Mouse (Mus musculus) CD4-positive, CD25-positive, alpha-beta regulatory T cell, adult 9 weeks (primary cell): ENCODE data around the gene Wdr47. TPM values are rescaled to one million over a fixed set of nuclear protein-coding genes. Genes with fewer than 3 reads are reported as not detected.

Experiments used
- polyA plus RNA-seq: library from polyadenylated mRNA; unstranded; fragments of 100-300 nt; shearing (Covaris generic); gene quantifications from one replicate; pipeline ENCODE4 v1.2.1, GENCODE M21; 2017

Wdr47 gene
- 9.6 TPM for polyA plus RNA-seq

DNA sequence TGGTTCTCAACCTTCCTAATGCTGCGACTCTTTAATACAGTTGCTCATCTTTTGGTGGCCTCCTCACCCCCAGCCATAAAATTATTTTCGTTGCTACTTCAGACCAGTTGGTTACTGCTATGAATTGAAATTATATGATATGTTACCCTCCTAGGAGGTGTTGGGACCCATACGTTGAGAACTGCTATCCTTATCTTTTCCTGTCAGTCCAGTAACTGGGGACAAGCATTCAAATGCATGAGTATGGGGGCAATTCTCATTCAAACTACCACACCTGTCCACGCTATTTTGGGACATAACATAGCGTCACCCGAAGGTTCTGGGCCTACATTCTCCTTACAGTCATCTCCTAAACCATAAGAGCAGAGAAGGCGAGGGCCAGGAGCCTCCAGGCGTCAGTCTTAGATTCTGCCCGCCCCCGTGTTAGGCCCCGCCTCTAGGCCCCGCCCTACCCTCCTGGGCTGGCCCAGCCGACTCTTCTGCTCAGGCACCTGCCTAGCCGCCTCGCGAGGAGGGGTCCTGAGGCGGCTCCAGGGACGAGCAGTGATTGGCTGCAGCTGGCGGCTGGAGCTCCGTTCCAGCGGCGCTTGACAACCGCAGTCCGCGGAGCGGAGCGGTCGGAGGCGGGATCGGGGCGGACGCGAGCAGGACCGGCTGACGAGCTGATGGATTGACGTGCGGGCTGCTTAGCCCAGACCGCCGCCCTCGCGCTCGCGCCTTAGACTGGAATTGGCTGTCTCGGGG is at the start of gene Wdr47:
Gene Wdr47 (plus strand): TSS at position 494 of the 744 bp plus-strand sequence.

DNA sequence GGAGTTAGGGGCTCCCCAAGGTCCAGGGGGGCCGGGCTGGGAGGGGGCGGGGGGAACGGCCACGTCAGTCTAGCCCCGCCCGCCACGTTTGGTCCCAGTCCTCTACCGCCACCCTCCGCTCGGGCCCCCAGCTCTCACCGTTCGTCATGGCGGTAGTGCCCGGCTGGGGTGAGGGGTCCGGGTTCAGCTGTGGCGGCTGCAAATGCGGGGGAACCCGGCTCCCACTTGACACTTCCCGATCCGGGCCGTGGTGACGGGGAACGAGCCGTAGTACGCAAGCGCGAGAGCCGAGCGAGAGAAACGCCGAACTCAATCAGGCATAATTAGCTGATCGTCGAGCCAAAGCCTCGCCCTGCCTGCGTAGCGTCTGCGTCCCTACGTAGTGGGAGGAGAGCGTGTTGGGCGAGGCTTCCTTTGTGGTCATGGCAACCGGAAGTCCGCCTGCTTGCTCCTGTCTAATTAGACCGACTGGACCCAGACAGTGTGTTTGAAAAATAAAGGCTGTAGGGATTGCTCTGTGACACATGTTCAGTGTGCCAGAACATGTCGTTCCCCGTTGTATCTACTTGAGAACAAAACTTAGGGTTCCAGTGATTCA is 28.8 kb upstream of the Wdr47 start, which contains the start of gene Tmem167b:
Gene Tmem167b (minus strand): TSS at position 334 of the 598 bp plus-strand sequence.

DNA sequence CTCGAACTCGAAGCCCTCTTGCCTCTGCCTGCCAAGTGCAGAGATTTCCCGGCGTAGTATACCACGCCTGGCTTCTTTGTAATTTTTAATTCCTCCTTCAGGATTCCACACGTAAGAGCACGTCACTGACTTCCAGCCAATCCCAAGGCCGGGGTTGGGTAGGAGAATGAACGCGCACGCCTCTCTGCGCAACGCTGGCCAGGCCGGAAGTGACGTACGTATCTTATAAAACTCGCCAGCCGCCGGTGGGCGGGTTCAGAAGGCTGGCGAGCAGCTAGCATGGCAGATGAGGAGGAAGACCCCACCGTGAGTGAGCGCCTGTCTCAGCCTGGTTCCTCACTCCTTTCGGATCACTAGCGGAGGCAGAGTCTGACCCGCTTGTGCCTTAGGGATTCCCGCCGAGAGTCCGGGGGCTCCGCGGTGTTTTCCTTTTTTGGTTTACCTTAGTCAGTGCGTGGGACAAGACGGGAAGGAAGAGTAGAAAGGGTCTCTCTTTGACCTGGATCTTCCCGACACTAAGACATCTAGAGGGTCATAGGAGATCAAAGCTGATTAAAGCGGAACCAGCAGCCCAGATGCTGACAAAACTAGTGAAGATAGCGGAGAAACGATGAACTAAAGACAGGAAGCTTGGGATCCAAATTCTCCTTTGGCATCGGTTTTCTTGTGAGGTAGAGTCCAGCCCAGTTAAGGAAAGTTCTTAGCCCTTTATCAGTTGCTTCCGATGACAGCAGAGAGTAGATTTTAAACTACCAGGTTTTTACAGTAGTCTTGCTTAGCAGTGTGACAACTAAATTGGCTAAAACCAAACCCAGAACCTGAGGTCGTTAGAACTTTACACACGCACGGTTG is 19.4 kb upstream of the Wdr47 start, which contains the start of gene Taf13:
Gene Taf13 (plus strand): TSS at position 256 of the 852 bp plus-strand sequence.

DNA sequence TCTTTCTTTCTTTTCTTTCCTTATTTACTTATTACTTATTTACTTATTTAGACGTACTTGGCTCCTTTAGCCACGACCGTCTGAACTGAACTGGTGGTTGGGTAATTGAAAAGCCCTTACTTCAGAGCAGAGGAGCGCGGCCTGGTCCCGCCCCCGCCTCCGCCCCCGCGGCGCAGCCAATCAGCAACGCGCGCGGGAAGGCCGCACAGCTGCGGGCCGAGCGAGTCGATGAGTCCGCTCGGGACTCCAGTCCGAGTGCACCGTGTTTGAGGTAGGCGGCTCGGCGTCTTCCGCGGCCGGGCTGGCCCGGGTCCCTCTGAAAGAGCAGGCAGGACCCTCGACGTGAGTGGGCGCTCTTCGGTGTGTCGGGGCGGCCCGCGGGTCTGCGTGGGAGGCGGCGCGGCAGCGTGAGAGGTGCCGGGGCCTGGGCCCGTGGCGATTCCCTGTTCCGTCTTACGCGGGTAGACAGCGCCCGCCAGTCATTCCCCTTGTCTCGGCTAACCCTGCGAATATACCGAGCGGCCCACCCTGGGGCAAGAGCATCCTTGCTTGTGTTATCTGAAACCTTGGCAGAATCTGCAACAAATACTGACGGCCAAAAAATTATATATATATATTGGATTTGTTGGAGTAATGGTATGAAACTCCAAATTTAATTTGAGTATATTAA is 62.8 kb downstream of the Wdr47 start, which contains the start of gene Clcc1:
Gene Clcc1 (plus strand): TSS at position 204 of the 670 bp plus-strand sequence.

Other genes starting within 250 kb of the Wdr47 start
- not detected for gene Mybphl, start 226.4 kb upstream of the Wdr47 start, polyA plus RNA-seq
- 2.6 TPM for gene Psrc1, start 207.4 kb upstream of the Wdr47 start, polyA plus RNA-seq
- 0.63 TPM for gene Celsr2, start 175.7 kb upstream of the Wdr47 start, polyA plus RNA-seq
- 193 TPM for gene Sars, start 146.1 kb upstream of the Wdr47 start, polyA plus RNA-seq
- gene 1700013F07Rik, start 57.1 kb upstream of the Wdr47 start, polyA plus RNA-seq, result not detected
- 1.0 TPM for gene 5330417C22Rik, start 54.7 kb upstream of the Wdr47 start, polyA plus RNA-seq
- 39.7 TPM for gene Tmem167b, start 28.8 kb upstream of the Wdr47 start, polyA plus RNA-seq
- gene Taf13, start 19.6 kb upstream of the Wdr47 start, polyA plus RNA-seq, result 32.7 TPM
- 73.7 TPM for gene Clcc1, start 62.6 kb downstream of the Wdr47 start, polyA plus RNA-seq
- 3.2 TPM for gene Gpsm2, start 131.0 kb downstream of the Wdr47 start, polyA plus RNA-seq
- gene Aknad1, start 148.4 kb downstream of the Wdr47 start, polyA plus RNA-seq, result not detected
- gene Stxbp3, start 249.2 kb downstream of the Wdr47 start, polyA plus RNA-seq, result 76.4 TPM